Mouse (Mus musculus) hindbrain, postnatal 0 days (tissue): ENCODE measurements around the gene Kmt5a. TPM values are rescaled to one million over a fixed set of nuclear protein-coding genes. Genes with fewer than 3 reads are reported as not detected.

Experiments
- ATAC-seq: fragments of 200-750 bp; cut with Nextera tagmentation; 2 replicates; pipeline ENCODE4 v1.8.0; 2017; ENCODE audit warnings: mild to moderate bottlenecking, moderate TSS enrichment, moderate library complexity
- DNase-seq: peaks from one replicate; pipeline ENCODE4 v3.0.0-alpha.2; 2015; ENCODE audit warnings: low spot score
- H3K27ac ChIP-seq: fragments of 300-500 bp; sonication (generic); 2 replicates; pipeline ENCODE4 v1.5.1; 2014; ENCODE audit warnings: mild to moderate bottlenecking
- H3K27me3 ChIP-seq: fragments of 300-500 bp; sonication (generic); 2 replicates; pipeline ENCODE4 v1.6.1; 2014; ENCODE audit warnings: low read length, mixed read lengths; ENCODE audit not compliant: insufficient read depth
- H3K36me3 ChIP-seq: fragments of 300-500 bp; sonication (generic); 2 replicates; pipeline ENCODE4 v1.6.1; 2014; ENCODE audit warnings: low read length, mixed read lengths; ENCODE audit not compliant: insufficient read depth
- H3K4me1 ChIP-seq: fragments of 300-500 bp; sonication (generic); 2 replicates; pipeline ENCODE4 v1.6.1; 2014; ENCODE audit warnings: antibody characterized with exemption, low read length, mixed read lengths; ENCODE audit not compliant: insufficient read depth
- H3K4me2 ChIP-seq: fragments of 300-500 bp; sonication (generic); 2 replicates; pipeline ENCODE4 v1.6.1; 2014; ENCODE audit warnings: low read depth, mild to moderate bottlenecking, low read length, moderate library complexity, mixed read lengths
- H3K4me3 ChIP-seq: fragments of 300-500 bp; sonication (generic); 2 replicates; pipeline ENCODE4 v1.5.1; 2014; ENCODE audit warnings: low read length
- H3K9ac ChIP-seq: fragments of 300-500 bp; sonication (generic); replicated peaks from 2 replicates; pipeline ENCODE4 v1.6.1; 2014; ENCODE audit warnings: mild to moderate bottlenecking, low read length, moderate library complexity, mixed read lengths
- H3K9me3 ChIP-seq: fragments of 300-500 bp; sonication (generic); 2 replicates; pipeline ENCODE4 v1.6.1; 2016; ENCODE audit warnings: low read length, mixed read lengths
- CTCF ChIP-seq: IDR thresholded peaks from 2 replicates; pipeline ENCODE4 v1.5.1; 2016; ENCODE audit warnings: antibody characterized with exemption, control low read depth, low read depth
- WGBS: fragments of 180-500 bp; shearing (Covaris S2); extraction: QIAGEN DNeasy Blood & Tissue Kit; methylation state at CpG from one replicate; pipeline ENCODE4 v1.1.7; 2014; 5-methylcytosine and 5-hydroxymethylcytosine counted together
- polyA plus RNA-seq: library from polyadenylated mRNA; unstranded; fragments of >200 nt; fragmentation: Nextera tagmentation; extraction: Ambion mirVana; gene quantifications from 2 replicates; pipeline ENCODE4 v1.2.1, GENCODE M21; 2015
- total RNA-seq: library from RNA; depleted of rRNA; stranded (reverse); fragments of >200 nt; gene quantifications from 2 replicates; pipeline ENCODE4 v1.2.3, GENCODE M21; 2014

Gene Kmt5a
- total and polyA plus RNA-seq, 2 experiments from 2014 or later, result 20.5 to 48.5 TPM

DNA sequence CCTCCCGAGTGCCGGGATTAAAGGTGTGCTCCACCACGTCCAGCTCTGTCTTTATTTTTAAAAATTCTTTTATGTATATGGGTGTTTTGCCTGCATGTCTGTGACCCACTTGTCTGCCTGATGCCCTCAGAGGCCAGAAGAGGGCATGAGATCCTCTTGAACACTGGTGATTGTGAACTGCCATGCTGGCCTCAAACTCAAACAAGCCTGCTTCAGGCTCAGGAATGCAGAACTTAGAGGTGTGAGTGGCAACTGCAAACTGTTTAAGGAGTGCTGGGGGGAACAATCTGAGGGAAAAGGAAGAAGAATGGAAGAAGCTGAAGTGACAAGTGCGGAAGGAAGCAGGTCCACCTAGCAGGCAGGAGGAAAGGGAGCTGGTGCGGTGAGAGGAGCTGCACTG, 1.5 kb upstream of the Kmt5a start:
- Histone ChIP-seq H3K27ac (no peak overlapping the region), H3K4me3 (no peak overlapping the region), H3K4me2 (no peak overlapping the region), H3K36me3 (no peaks in the 10 kb centered on the region), H3K9me3 (no peaks in the 10 kb centered on the region), H3K27me3 (no peaks in the 10 kb centered on the region), H3K9ac (no peak overlapping the region), H3K4me1 (no peaks in the 10 kb centered on the region)
- no peak for ATAC-seq
- 90% methylated on average over 5 of the region's 5 CpGs for WGBS
- peak; percentile 38 for TF ChIP-seq CTCF
- no peak for DNase-seq

- no peak for TF ChIP-seq CTCF
Observed at GRCm38 (mm10) chr5:124438746-124439145, 984 bp upstream of the Kmt5a start.

DNA sequence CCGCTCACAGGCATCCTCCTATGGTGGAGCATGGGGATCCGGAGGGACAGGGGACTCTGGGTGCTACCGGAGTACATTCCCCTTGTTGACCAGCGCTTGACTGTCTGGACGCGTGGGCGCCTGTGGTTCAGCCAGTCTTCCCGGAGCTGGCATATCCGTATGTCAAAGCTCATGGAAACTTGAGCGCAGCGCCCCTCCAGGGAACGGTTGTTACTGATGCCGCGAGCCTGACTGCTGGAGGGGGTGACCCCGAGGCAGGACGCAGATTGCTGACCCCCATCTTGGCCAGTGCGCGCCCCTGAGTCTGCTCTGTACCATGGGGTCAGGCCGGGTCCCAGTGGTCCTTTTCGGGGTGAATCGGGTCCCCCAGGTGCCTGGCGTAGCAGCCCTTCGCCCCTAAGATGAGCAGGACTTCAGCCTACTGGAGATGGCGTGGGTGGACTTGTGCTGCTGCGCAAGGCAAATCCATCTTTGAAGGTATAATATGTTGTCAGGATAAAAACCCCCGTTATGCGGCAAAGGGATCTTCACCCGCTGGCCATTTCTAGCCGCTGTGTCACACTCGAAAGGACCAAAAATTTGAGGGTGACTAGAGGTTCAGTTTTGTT, 468 bp downstream of the Kmt5a start:
- DNase-seq (peak; percentile 79), ATAC-seq (peak; percentile 75)
- under 1% methylated on average over 30 of the region's 30 CpGs for WGBS
- Histone ChIP-seq H3K4me2 (peak overlapping the region; percentile 89), H3K4me3 (peak overlapping the region; percentile 58), H3K27ac (peak overlapping the region; percentile 69), H3K4me1 (no peaks in the 10 kb centered on the region), H3K9ac (peak overlapping the region; percentile 54), H3K27me3 (no peaks in the 10 kb centered on the region), H3K36me3 (no peaks in the 10 kb centered on the region), H3K9me3 (no peaks in the 10 kb centered on the region)
- peak; percentile 63 for TF ChIP-seq CTCF

More at GRCm38 (mm10) chr5:124438746-124439145, 984 bp upstream of the Kmt5a start:
- Histone ChIP-seq H3K9ac (no peak overlapping the region), H3K4me3 (no peak overlapping the region), H3K4me2 (no peak overlapping the region; the same call in 1 of the 2 replicates), H3K27me3 (no peaks in the 10 kb centered on the region), H3K36me3 (no peaks in the 10 kb centered on the region), H3K4me1 (no peaks in the 10 kb centered on the region), H3K9me3 (no peaks in the 10 kb centered on the region), H3K27ac (no peak overlapping the region)
- WGBS, result 64% methylated on average over 5 of the region's 5 CpGs
- ATAC-seq, result no peak
- no peak for DNase-seq

DNA sequence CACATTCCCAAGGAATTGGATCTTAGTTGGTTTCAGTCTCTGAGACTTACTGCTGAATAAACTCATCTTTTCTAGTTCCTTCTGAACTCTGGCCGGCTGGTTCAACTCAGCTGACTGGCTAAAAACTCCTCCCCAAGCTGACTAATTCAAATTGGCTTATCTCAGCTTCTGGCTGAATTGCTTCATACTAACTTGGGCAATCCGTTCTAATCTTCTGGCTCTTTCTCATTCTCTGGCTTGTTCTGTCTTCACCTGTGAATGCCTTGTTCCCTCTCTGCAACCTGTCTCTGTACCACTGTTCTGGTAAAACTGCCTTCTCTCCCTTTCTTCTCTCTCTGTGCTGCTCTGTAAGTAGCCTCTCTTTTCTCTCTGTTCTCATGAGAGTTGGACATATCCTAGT, 2.9 kb downstream of the Kmt5a start:
- TF ChIP-seq CTCF, result no peak
- Histone ChIP-seq H3K4me2 (no peak overlapping the region), H3K9me3 (no peaks in the 10 kb centered on the region), H3K9ac (no peak overlapping the region), H3K36me3 (peaks cover 5% of the 10 kb centered on the region; the same call in 1 of the 2 replicates), H3K4me3 (no peak overlapping the region), H3K27me3 (no peaks in the 10 kb centered on the region), H3K27ac (no peak overlapping the region), H3K4me1 (peaks cover 3% of the 10 kb centered on the region; the same call in 1 of the 2 replicates)
- 90% methylated on average over 2 of the region's 2 CpGs for WGBS
- DNase-seq (no peak), ATAC-seq (no peak)

DNA sequence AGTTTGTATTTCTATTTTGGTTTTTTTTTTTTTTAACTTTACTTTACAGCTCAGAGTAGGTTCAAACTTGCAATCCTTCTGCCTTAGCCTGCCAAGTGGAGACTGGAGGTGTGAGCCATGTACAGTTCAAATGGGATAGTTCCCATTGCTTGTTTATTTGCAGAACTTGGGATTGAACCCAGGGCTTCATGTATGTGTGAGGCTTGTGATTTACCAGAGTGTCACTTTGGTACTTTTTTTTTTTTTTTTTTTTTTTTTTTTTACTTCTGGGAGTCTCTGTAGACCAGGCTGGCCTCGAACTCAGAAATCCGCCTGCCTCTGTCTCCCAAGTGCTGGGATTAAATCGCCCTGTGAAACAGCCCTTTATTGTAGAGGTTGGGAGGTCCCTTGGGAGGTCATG, 4.5 kb downstream of the Kmt5a start:
- no peak overlapping the region; the same call in 1 of the 2 replicates for H3K4me2 ChIP-seq
- no peak overlapping the region for H3K4me3 ChIP-seq
- ATAC-seq, result no peak
- H3K27ac ChIP-seq, result no peak overlapping the region
- H3K9ac ChIP-seq, result no peak overlapping the region
- 69% methylated on average over 3 of the region's 3 CpGs for WGBS
- H3K36me3 ChIP-seq, result peaks cover 19% of the 10 kb centered on the region
- peaks cover 3% of the 10 kb centered on the region; the same call in 1 of the 2 replicates for H3K4me1 ChIP-seq
- H3K27me3 ChIP-seq, result no peaks in the 10 kb centered on the region
- H3K9me3 ChIP-seq, result no peaks in the 10 kb centered on the region
- no peak for TF ChIP-seq CTCF
- no peak for DNase-seq

DNA sequence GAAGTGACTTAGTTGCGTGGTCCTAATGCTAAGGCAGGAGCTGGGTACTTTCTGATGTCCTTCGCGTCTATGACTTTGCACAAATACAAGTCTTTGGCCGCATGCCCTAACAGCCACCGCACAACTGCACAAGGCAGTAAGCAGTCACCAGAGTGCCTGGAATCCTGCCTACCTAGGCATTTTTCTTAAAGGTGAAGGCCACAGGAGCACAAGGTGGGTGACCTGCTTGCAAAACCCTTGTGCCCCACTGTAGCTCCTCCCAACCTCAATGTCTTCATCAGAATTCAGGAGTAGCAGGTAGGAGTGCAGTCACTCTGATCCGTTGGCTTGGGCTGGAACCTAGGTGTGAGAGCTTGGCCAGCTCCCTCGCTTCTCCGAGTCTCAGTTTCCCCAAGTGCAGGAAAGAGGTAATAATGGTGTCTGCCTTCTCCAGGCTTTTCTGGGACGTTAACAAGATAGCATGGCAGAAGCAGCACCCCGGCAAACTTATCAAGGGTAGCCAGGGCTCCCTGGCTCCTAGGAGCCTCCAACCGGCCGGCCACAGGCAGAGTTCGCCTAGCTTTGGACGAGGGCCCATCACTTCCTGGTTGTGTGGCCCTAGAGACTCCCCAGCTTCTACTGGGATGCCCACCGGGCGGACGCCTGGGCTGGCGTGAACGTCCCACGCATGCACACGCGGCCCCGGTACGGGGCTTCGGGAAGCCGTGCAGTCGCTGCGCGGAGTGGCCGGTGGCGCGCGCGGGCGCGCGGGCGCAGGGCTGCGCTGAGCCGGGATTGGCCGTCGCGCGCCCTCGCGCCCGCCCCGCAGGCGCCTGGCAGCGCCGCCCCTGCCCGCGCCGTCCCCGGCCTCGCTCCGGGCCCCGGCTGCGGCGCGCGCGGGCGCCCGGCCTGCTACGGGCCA, 5.2 kb downstream of the Kmt5a start:
- Histone ChIP-seq H3K4me3 (peak overlapping the region; percentile 89), H3K27me3 (no peaks in the 10 kb centered on the region), H3K9me3 (no peaks in the 10 kb centered on the region), H3K36me3 (peaks cover 26% of the 10 kb centered on the region), H3K27ac (peak overlapping the region; percentile 77), H3K9ac (peak overlapping the region; percentile 91), H3K4me2 (peak overlapping the region; percentile 72), H3K4me1 (peaks cover 3% of the 10 kb centered on the region; the same call in 1 of the 2 replicates)
- no peak for TF ChIP-seq CTCF
- 4% methylated on average over 58 of the region's 66 CpGs for WGBS
- DNase-seq (peak; percentile 94), ATAC-seq (peak; percentile 91)
